Mouse (Mus musculus): ENCODE data around the gene Ppm1k. TPM values are rescaled to one million over a fixed set of nuclear protein-coding genes. Genes with fewer than 3 reads are reported as not detected.
"Not testable (repeated sequence)": the region's sequence is repeated elsewhere in the genome, so short reads cannot be mapped to it uniquely, and the experiment has no call there.

Ppm1k gene
- total and polyA plus RNA-seq, 3 experiments: 0.05 to 3.9 (median 2.1) TPM

GRCm38 (mm10) chr6:57544866-57545265 is 9.6 kb upstream of the Ppm1k start:
- no peak overlapping the region for H3K4me3 ChIP-seq (ENCODE audit: low read depth, low read length)
- DNase-seq (ENCODE audit: low spot score): no peak
- H3K4me1 ChIP-seq (ENCODE audit: insufficient read depth, low read depth, low read length): 0 out of 2 replicates have a peak, but pooled peaks cover 2% of the 10 kb centered on the region
- H3K36me3 ChIP-seq (replicated peaks): no peaks in the 10 kb centered on the region
- TF ChIP-seq GATA1 (IDR thresholded peaks at IDR 0.05; ENCODE audit: borderline replicate concordance, low read length): no peak
- TF ChIP-seq GATA2 (IDR thresholded peaks at IDR 0.05; ENCODE audit: borderline replicate concordance, low read depth, low read length): no peak
- TF ChIP-seq POLR2AphosphoS5 (IDR thresholded peaks at IDR 0.05; ENCODE audit: insufficient replicate concordance, low read depth, low read length): no peak
- TF ChIP-seq CTCF (IDR thresholded peaks at IDR 0.05; ENCODE audit: low read depth, low read length): no peak
- no peak for TF ChIP-seq TAL1 (conservative IDR thresholded peaks at IDR 0.05; ENCODE audit: low read depth, low read length)
- no peaks in the 10 kb centered on the region for H3K9me3 ChIP-seq (replicated peaks)
- H3K27me3 ChIP-seq (ENCODE audit: insufficient read depth, low read length): no peaks in the 10 kb centered on the region
- peak; percentile 59 for ATAC-seq (ENCODE audit: extremely low read depth, insufficient number of reproducible peaks, low FRiP score, poor library complexity, severe bottlenecking)

GRCm38 (mm10) chr6:57543591-57543990 is 8.3 kb upstream of the Ppm1k start:
- H3K27me3 ChIP-seq (ENCODE audit: insufficient read depth, low read length); H3K9me3 ChIP-seq (replicated peaks); DNase-seq (ENCODE audit: low spot score); ATAC-seq (ENCODE audit: extremely low read depth, insufficient number of reproducible peaks, low FRiP score, poor library complexity, severe bottlenecking); H3K4me1 ChIP-seq (ENCODE audit: insufficient read depth, low read depth, low read length); H3K36me3 ChIP-seq (replicated peaks); H3K4me3 ChIP-seq (ENCODE audit: low read depth, low read length): not testable (repeated sequence)

GRCm38 (mm10) chr6:57541737-57542335 is 6.6 kb upstream of the Ppm1k start:
- Histone ChIP-seq H3K4me1 (ENCODE audit: insufficient read depth, low read depth, low read length) (0 out of 2 replicates have a peak, but pooled peaks cover 2% of the 10 kb centered on the region), H3K4me3 (ENCODE audit: low read depth, low read length) (no peak overlapping the region), H3K9me3 (replicated peaks) (no peaks in the 10 kb centered on the region), H3K27me3 (ENCODE audit: insufficient read depth, low read length) (no peaks in the 10 kb centered on the region), H3K36me3 (replicated peaks) (no peaks in the 10 kb centered on the region)
- peak; percentile 59; the same call in 1 of the 2 replicates for ATAC-seq (ENCODE audit: extremely low read depth, insufficient number of reproducible peaks, low FRiP score, poor library complexity, severe bottlenecking)
- no peak for TF ChIP-seq CTCF (IDR thresholded peaks at IDR 0.05; ENCODE audit: low read depth, low read length)
- TF ChIP-seq POLR2AphosphoS5 (IDR thresholded peaks at IDR 0.05; ENCODE audit: insufficient replicate concordance, low read depth, low read length): no peak
- no peak for TF ChIP-seq TAL1 (conservative IDR thresholded peaks at IDR 0.05; ENCODE audit: low read depth, low read length)
- TF ChIP-seq GATA2 (IDR thresholded peaks at IDR 0.05; ENCODE audit: borderline replicate concordance, low read depth, low read length): no peak
- no peak for TF ChIP-seq GATA1 (IDR thresholded peaks at IDR 0.05; ENCODE audit: borderline replicate concordance, low read length)
- DNase-seq (ENCODE audit: low spot score): no peak

GRCm38 (mm10) chr6:57540950-57541498 is 5.8 kb upstream of the Ppm1k start:
- DNase-seq (ENCODE audit: low spot score): no peak
- Histone ChIP-seq H3K36me3 (replicated peaks) (no peaks in the 10 kb centered on the region), H3K27me3 (ENCODE audit: insufficient read depth, low read length) (peaks cover under 1% of the 10 kb centered on the region; the same call in 1 of the 2 replicates), H3K4me1 (ENCODE audit: insufficient read depth, low read depth, low read length) (0 out of 2 replicates have a peak, but pooled peaks cover 3% of the 10 kb centered on the region), H3K9me3 (replicated peaks) (no peaks in the 10 kb centered on the region), H3K4me3 (ENCODE audit: low read depth, low read length) (no peak overlapping the region)
- no peak for TF ChIP-seq CTCF (IDR thresholded peaks at IDR 0.05; ENCODE audit: low read depth, low read length)
- TF ChIP-seq TAL1 (conservative IDR thresholded peaks at IDR 0.05; ENCODE audit: low read depth, low read length): no peak
- no peak for TF ChIP-seq GATA1 (IDR thresholded peaks at IDR 0.05; ENCODE audit: borderline replicate concordance, low read length)
- TF ChIP-seq POLR2AphosphoS5 (IDR thresholded peaks at IDR 0.05; ENCODE audit: insufficient replicate concordance, low read depth, low read length): no peak
- no peak for TF ChIP-seq GATA2 (IDR thresholded peaks at IDR 0.05; ENCODE audit: borderline replicate concordance, low read depth, low read length)
- no peak for ATAC-seq (ENCODE audit: extremely low read depth, insufficient number of reproducible peaks, low FRiP score, poor library complexity, severe bottlenecking)

GRCm38 (mm10) chr6:57537887-57538286 is 2.6 kb upstream of the Ppm1k start:
- no peaks in the 10 kb centered on the region for H3K36me3 ChIP-seq (replicated peaks)
- peaks cover 19% of the 10 kb centered on the region for H3K4me1 ChIP-seq (ENCODE audit: insufficient read depth, low read depth, low read length)
- TF ChIP-seq CTCF (IDR thresholded peaks at IDR 0.05; ENCODE audit: low read depth, low read length) (no peak), TAL1 (conservative IDR thresholded peaks at IDR 0.05; ENCODE audit: low read depth, low read length) (no peak), GATA1 (IDR thresholded peaks at IDR 0.05; ENCODE audit: borderline replicate concordance, low read length) (no peak), POLR2AphosphoS5 (IDR thresholded peaks at IDR 0.05; ENCODE audit: insufficient replicate concordance, low read depth, low read length) (no peak), GATA2 (IDR thresholded peaks at IDR 0.05; ENCODE audit: borderline replicate concordance, low read depth, low read length) (no peak)
- H3K27me3 ChIP-seq (ENCODE audit: insufficient read depth, low read length): peaks cover 2% of the 10 kb centered on the region; the same call in 1 of the 2 replicates
- DNase-seq (ENCODE audit: low spot score): no peak
- no peak overlapping the region for H3K4me3 ChIP-seq (ENCODE audit: low read depth, low read length)
- ATAC-seq (ENCODE audit: extremely low read depth, insufficient number of reproducible peaks, low FRiP score, poor library complexity, severe bottlenecking): no peak
- no peaks in the 10 kb centered on the region for H3K9me3 ChIP-seq (replicated peaks)

- H3K4me1 ChIP-seq (ENCODE audit: insufficient read depth, low read depth, low read length): peaks cover 16% of the 10 kb centered on the region
- H3K9me3 ChIP-seq (replicated peaks): no peaks in the 10 kb centered on the region
- no peak for TF ChIP-seq CTCF (IDR thresholded peaks at IDR 0.05; ENCODE audit: low read depth, low read length)
- TF ChIP-seq POLR2AphosphoS5 (IDR thresholded peaks at IDR 0.05; ENCODE audit: insufficient replicate concordance, low read depth, low read length): no peak
- no peak for TF ChIP-seq TAL1 (conservative IDR thresholded peaks at IDR 0.05; ENCODE audit: low read depth, low read length)
- TF ChIP-seq GATA2 (IDR thresholded peaks at IDR 0.05; ENCODE audit: borderline replicate concordance, low read depth, low read length): no peak
- no peak for TF ChIP-seq GATA1 (IDR thresholded peaks at IDR 0.05; ENCODE audit: borderline replicate concordance, low read length)
- no peaks in the 10 kb centered on the region for H3K36me3 ChIP-seq (replicated peaks)
- H3K27me3 ChIP-seq (ENCODE audit: insufficient read depth, low read length): peaks cover 2% of the 10 kb centered on the region; the same call in 1 of the 2 replicates
- peak overlapping the region; percentile 69 for H3K4me3 ChIP-seq (ENCODE audit: low read depth, low read length)
- ATAC-seq (ENCODE audit: extremely low read depth, insufficient number of reproducible peaks, low FRiP score, poor library complexity, severe bottlenecking) (no peak), DNase-seq (ENCODE audit: low spot score) (no peak)
Measured at GRCm38 (mm10) chr6:57535971-57536669, 852 bp upstream of the Ppm1k start.
